10 mouse cellular contexts compared by ENCODE assay signal in genomic region chr15:101858673-101859425, GRCm38 (mm10). TPM values are rescaled to one million over a fixed set of nuclear protein-coding genes. Genes with fewer than 3 reads are reported as not detected.
A peak's percentile ranks its signal among the peaks of the same experiment; 100 is the strongest.
DNase-seq lines count a peak whose midpoint lies in the region; ATAC-seq lines count a peak whose summit lies in the region.
"Had no signal": no experiment of that assay in that cellular context is flagged by ENCODE, and none has a peak within 500 bp of the region (broad histone marks: within the 10 kb centered on the region; RNA-seq: fewer than 3 reads in every experiment).

No protein-coding gene starts in this region.

- H3K27me3 ChIP-seq in heart, embryonic 11.5 days (ENCODE audit: control insufficient read depth, insufficient read depth, low read length) = peaks cover 44% of the 10 kb centered on the region
- H3K27me3 ChIP-seq in midbrain, embryonic 10.5 days (ENCODE audit: low read depth, poor library complexity, severe bottlenecking) = peaks cover 70% of the 10 kb centered on the region

- no peak overlapping the region for H3K9ac ChIP-seq in heart, embryonic 11.5 days (ENCODE audit: low read depth, low read length)

- no peaks in the 10 kb centered on the region for H3K36me3 ChIP-seq in heart, embryonic 11.5 days (ENCODE audit: control insufficient read depth, insufficient read depth, low read length)
- H3K36me3 ChIP-seq in midbrain, embryonic 10.5 days = no peaks in the 10 kb centered on the region

- peak overlapping the region; percentile 86 for H3K4me2 ChIP-seq in heart, embryonic 11.5 days

- DNase-seq in heart, adult 8-10 months (ENCODE audit: low spot score) = no peak
- peak; percentile 68 for DNase-seq in ZHBTc4 (ENCODE audit: low read depth, low spot score)
- peak; percentile 28 for DNase-seq in midbrain, embryonic 10.5 days (ENCODE audit: low spot score)
- no peak for DNase-seq in left cerebral cortex, adult 11 months (ENCODE audit: low spot score)
- DNase-seq in adrenal gland, postnatal 36 days = no peak

- peaks cover 5% of the 10 kb centered on the region; the same call in 1 of the 2 replicates for H3K4me1 ChIP-seq in heart, embryonic 11.5 days (ENCODE audit: control insufficient read depth, insufficient read depth, low read length)
- peaks cover 34% of the 10 kb centered on the region for H3K4me1 ChIP-seq in midbrain, embryonic 10.5 days

- no peak overlapping the region for H3K27ac ChIP-seq in heart, embryonic 11.5 days (ENCODE audit: low read depth, low read length)
- H3K27ac ChIP-seq in midbrain, embryonic 10.5 days (replicated peaks) = no peak overlapping the region

- 5% methylated on average over 11 of the region's 11 CpGs for WGBS in heart, embryonic 11.5 days (ENCODE audit: insufficient replicate concordance)
- 6% methylated on average over 11 of the region's 11 CpGs for WGBS in midbrain, embryonic 10.5 days

- no peak for ATAC-seq in heart, embryonic 11.5 days (replicated peaks; ENCODE audit: insufficient number of reproducible peaks, low FRiP score, low TSS enrichment)
- peak; percentile 33 to 51; a peak in 3 of 4 replicates for ATAC-seq in hematopoietic stem cell, adult 5-6 weeks (replicated peaks in 1 of 2; ENCODE audit: insufficient read depth in 1 of 2, low FRiP score in 2 of 2, low TSS enrichment in 1 of 2, low read depth in 1 of 2, poor library complexity in 2 of 2, severe bottlenecking in 2 of 2)
- no peak for ATAC-seq in erythroid progenitor cell, adult 5-6 weeks (replicated peaks; ENCODE audit: low FRiP score, poor library complexity, severe bottlenecking)

- peak overlapping the region; percentile 46 for H3K4me3 ChIP-seq in heart, embryonic 11.5 days (ENCODE audit: low read depth, low read length)
- peak overlapping the region; percentile 67 for H3K4me3 ChIP-seq in midbrain, embryonic 10.5 days

- no peaks in the 10 kb centered on the region for H3K9me3 ChIP-seq in heart, embryonic 11.5 days (replicated peaks; ENCODE audit: control insufficient read depth, low read length)
- H3K9me3 ChIP-seq in midbrain, embryonic 10.5 days (replicated peaks) = no peaks in the 10 kb centered on the region

RNA-seq across cellular contexts. Expression of gene Krt1, which starts 8.3 kb away (rescaled TPM):
- polyA plus RNA-seq in heart, embryonic 11.5 days (2014; fragmentation: Nextera tagmentation; extraction: Ambion mirVana) = 0.31 and 0.87 TPM in 2 replicates
- total RNA-seq in heart, adult 8-10 months (2022) = not detected
- not detected in 2 replicates for total RNA-seq in hematopoietic stem cell, adult 5-6 weeks (2017)
- 1.1 and 1.2 TPM in 2 replicates for polyA plus RNA-seq in midbrain, embryonic 10.5 days (2016; fragmentation: Nextera tagmentation; extraction: Ambion mirVana)
- not detected in 2 replicates for total RNA-seq in erythroid progenitor cell, adult 5-6 weeks (2015; ENCODE audit: low replicate concordance)
- total RNA-seq in erythroid progenitor cell, adult 5-6 weeks (2017; ENCODE audit: low replicate concordance) = not detected in 2 replicates
- total RNA-seq in adrenal gland, postnatal 36 days (2021) = under 1 TPM; 0.10 to 0.20 TPM
- polyA plus RNA-seq: liver, embryonic 16.5 days had no signal

RNA-seq across cellular contexts. Expression of gene Krt77, which starts 10.7 kb away (rescaled TPM):
- not detected in 2 replicates for polyA plus RNA-seq in heart, embryonic 11.5 days (2014; fragmentation: Nextera tagmentation; extraction: Ambion mirVana)
- not detected for total RNA-seq in heart, adult 8-10 months (2022)
- not detected in 2 replicates for total RNA-seq in hematopoietic stem cell, adult 5-6 weeks (2017)
- polyA plus RNA-seq in midbrain, embryonic 10.5 days (2016; fragmentation: Nextera tagmentation; extraction: Ambion mirVana) = not detected in 2 replicates
- total RNA-seq in erythroid progenitor cell, adult 5-6 weeks (2015; ENCODE audit: low replicate concordance) = not detected in 2 replicates
- total RNA-seq in erythroid progenitor cell, adult 5-6 weeks (2017; ENCODE audit: low replicate concordance) = not detected in 2 replicates
- not detected for total RNA-seq in adrenal gland, postnatal 36 days (2021)
- polyA plus RNA-seq: liver, embryonic 16.5 days; spleen, adult 2 months had no signal

RNA-seq across cellular contexts. Expression of gene Krt76, which starts 33.9 kb away (rescaled TPM):
- not detected in 2 replicates for polyA plus RNA-seq in heart, embryonic 11.5 days (2014; fragmentation: Nextera tagmentation; extraction: Ambion mirVana)
- total RNA-seq in heart, adult 8-10 months (2022) = not detected
- total RNA-seq in hematopoietic stem cell, adult 5-6 weeks (2017) = not detected in 2 replicates
- polyA plus RNA-seq in midbrain, embryonic 10.5 days (2016; fragmentation: Nextera tagmentation; extraction: Ambion mirVana) = not detected in 2 replicates
- total RNA-seq in erythroid progenitor cell, adult 5-6 weeks (2015; ENCODE audit: low replicate concordance) = not detected in 2 replicates
- not detected in 2 replicates for total RNA-seq in erythroid progenitor cell, adult 5-6 weeks (2017; ENCODE audit: low replicate concordance)
- total RNA-seq in adrenal gland, postnatal 36 days (2021) = not detected
- polyA plus RNA-seq: liver, embryonic 16.5 days; spleen, adult 2 months had no signal

RNA-seq across cellular contexts. Expression of gene Krt2, which starts 40.9 kb away (rescaled TPM):
- polyA plus RNA-seq in heart, embryonic 11.5 days (2014; fragmentation: Nextera tagmentation; extraction: Ambion mirVana) = not detected in 2 replicates
- not detected for total RNA-seq in heart, adult 8-10 months (2022)
- not detected in 2 replicates for total RNA-seq in hematopoietic stem cell, adult 5-6 weeks (2017)
- not detected in 2 replicates for polyA plus RNA-seq in midbrain, embryonic 10.5 days (2016; fragmentation: Nextera tagmentation; extraction: Ambion mirVana)
- not detected in 2 replicates for total RNA-seq in erythroid progenitor cell, adult 5-6 weeks (2015; ENCODE audit: low replicate concordance)
- total RNA-seq in erythroid progenitor cell, adult 5-6 weeks (2017; ENCODE audit: low replicate concordance) = not detected in 2 replicates
- total RNA-seq in adrenal gland, postnatal 36 days (2021) = not detected
- polyA plus RNA-seq: liver, embryonic 16.5 days; spleen, adult 2 months had no signal

RNA-seq across cellular contexts. Expression of gene Krt73, which starts 56.7 kb away (rescaled TPM):
- polyA plus RNA-seq in heart, embryonic 11.5 days (2014; fragmentation: Nextera tagmentation; extraction: Ambion mirVana) = not detected in 2 replicates
- total RNA-seq in heart, adult 8-10 months (2022) = not detected
- total RNA-seq in hematopoietic stem cell, adult 5-6 weeks (2017) = not detected in 2 replicates
- 0.07 TPM in 1 of 2 replicates, not detected in the other for polyA plus RNA-seq in midbrain, embryonic 10.5 days (2016; fragmentation: Nextera tagmentation; extraction: Ambion mirVana)
- total RNA-seq in erythroid progenitor cell, adult 5-6 weeks (2015; ENCODE audit: low replicate concordance) = not detected in 2 replicates
- total RNA-seq in erythroid progenitor cell, adult 5-6 weeks (2017; ENCODE audit: low replicate concordance) = not detected in 2 replicates
- not detected for total RNA-seq in adrenal gland, postnatal 36 days (2021)
- polyA plus RNA-seq: liver, embryonic 16.5 days; spleen, adult 2 months had no signal

Comparison
In these comparisons a context has a peak if more than half of its experiments do, and no peak if none do; other contexts are left out.
1. ATAC-seq: peak in hematopoietic stem cell, adult 5-6 weeks (2 of 2); none in heart, embryonic 11.5 days (single experiment) and erythroid progenitor cell, adult 5-6 weeks (single experiment).
2. DNase-seq: peak in ZHBTc4 (single experiment) and midbrain, embryonic 10.5 days (single experiment); none in heart, adult 8-10 months (single experiment), left cerebral cortex, adult 11 months (single experiment) and adrenal gland, postnatal 36 days (0 of 2).